Mouse (Mus musculus): ENCODE results near the gene Gm20379.

GRCm38 (mm10) chr13:92277027-92277426 is 28.8 kb upstream of the Gm20379 start:
- TF ChIP-seq CTCF (IDR thresholded peaks at IDR 0.05) (no peak), EP300 (IDR thresholded peaks at IDR 0.05) (no peak)
